Mouse (Mus musculus) embryonic fibroblast, embryonic 13.5 days (primary cell): ENCODE data around the gene Fhit.

Experiments used
- CTCF ChIP-seq: IDR thresholded peaks from 2 replicates; pipeline ENCODE4 v1.5.1; 2011; ENCODE audit warnings: mild to moderate bottlenecking, control low read depth, low read length, moderate library complexity, borderline replicate concordance; ENCODE audit not compliant: insufficient read depth
- POLR2A ChIP-seq: IDR thresholded peaks from 2 replicates; pipeline ENCODE4 v1.6.1; 2011; ENCODE audit warnings: low read depth, mild to moderate bottlenecking, control low read depth, low read length, moderate library complexity

DNA sequence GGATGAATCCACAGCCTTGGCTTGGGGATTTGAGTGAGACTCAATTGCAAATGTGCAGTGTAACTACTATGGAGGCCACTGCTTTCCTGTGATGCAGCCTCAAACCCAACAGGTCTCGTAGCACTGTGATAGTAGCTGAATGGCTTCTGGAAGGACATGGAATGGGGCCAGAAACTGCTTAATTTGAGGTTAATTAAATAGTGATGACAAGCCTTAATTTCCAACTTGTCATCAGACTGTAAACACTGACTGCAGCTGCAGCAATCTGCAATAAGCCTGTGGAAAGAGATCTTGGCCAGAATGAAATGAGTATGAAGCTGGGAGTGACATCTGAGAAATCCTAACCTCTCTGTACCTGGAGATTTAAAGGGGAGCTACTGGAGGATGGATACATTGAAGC is 325.8 kb downstream of the Fhit start:
- TF ChIP-seq CTCF (no peak), POLR2A (no peak)
